Mouse (Mus musculus) adrenal gland, adult 8-10 months (tissue): Measurements from ENCODE around the gene Ccnyl1. TPM values are rescaled to one million over a fixed set of nuclear protein-coding genes. Genes with fewer than 3 reads are reported as not detected.

Experiments
- DNase-seq: peaks from one replicate; pipeline ENCODE4 v3.0.0; 2022
- total RNA-seq, 4 experiments: library from RNA; stranded (reverse); gene quantifications; 2 replicates each; pipeline ENCODE4 v1.2.4; 2022

The Ccnyl1 gene
- total RNA-seq, 4 experiments from 2014 or later: 12.0 to 15.6 (median 13.6) TPM

DNA sequence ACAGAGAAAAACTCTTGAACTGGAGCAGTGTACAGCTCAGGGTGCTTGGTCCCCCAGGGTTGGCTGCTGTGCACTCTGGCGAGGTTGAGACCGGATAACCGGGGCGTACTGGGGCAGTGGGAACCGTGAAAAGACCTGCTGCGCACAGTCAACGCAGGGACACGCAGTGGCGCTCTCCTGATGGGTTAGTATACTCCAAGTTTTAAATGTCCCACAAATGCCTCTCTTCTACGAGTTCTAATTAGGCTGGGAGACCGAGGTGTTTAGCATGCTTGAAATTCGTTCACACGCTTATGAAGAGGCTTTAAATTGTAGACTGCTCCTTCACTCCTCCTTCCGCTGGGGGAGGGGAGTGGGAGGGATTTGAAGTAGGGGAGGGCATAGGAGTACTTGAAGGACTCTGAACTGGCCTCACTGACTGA, 48.4 kb downstream of the Ccnyl1 start:
- DNase-seq: peak; percentile 47

DNA sequence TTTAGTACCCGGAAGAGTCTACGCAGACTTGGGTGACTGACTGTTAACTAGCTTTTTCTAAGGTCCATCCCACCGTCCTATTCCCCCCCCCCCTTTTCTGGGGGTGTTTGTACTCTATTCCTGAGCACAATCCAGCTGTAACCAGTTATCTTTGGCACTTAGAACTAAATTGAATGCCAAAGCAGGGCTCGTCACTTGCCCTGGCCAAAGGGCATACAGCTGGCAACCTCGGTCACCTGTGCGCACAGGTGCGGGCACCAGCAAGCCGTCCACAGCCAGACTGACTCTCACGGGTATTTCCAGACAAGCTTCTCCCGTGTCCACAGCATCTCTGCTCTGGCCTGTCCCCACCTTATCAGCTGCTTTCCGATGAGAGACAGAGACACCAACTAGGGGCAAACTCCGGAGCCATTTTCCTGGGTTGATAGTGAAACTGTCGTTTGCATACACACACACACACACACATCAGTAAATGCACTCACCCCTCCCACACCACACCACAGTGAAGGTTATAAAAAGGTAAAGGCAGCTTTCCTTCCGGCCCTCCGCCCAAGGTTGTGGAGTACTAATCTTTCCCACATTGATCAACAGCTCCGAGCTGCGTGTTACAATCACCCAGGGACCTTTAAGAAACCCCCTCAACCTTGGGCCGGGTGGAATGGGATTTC, 52.6 kb downstream of the Ccnyl1 start:
- DNase-seq: no peak

DNA sequence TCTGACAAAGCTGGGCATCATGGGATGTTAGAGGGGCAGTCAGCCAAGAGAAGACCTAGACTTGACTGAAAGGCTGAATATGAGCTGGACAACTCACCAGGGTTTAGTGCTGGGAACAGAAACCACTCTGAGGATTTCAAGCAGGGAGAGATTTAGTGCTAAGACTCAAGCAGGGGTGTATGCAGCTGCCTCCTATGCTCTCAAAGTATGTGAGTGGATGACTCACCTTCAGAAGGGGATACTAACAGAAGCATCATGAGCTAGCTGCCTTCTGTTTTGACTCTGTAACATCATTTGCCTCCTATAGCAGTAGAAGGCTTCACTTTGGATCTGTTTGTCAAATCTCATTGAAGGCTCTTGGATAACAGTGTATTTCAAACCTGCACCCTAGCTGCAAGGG, 54.4 kb downstream of the Ccnyl1 start:
- no peak for DNase-seq

DNA sequence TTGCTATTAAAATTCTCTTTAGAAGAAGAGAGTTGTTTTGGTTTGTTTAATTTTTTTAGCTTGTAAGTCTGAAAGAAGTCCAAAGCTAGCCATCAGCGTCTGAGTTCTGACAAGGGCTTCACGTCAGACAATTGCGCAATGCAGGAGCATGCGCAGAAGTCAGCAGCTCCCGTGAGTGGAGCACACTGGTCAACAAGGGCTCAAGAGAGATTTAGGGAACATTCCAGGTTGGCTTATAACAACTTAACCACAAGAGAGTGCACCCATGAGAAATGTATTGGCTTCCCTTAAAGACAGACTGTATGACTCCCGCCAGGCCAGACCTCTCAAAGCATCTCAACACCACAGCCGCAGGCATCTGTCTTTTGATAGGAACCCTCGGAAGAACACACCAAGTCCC, 62.9 kb downstream of the Ccnyl1 start:
- no peak for DNase-seq

DNA sequence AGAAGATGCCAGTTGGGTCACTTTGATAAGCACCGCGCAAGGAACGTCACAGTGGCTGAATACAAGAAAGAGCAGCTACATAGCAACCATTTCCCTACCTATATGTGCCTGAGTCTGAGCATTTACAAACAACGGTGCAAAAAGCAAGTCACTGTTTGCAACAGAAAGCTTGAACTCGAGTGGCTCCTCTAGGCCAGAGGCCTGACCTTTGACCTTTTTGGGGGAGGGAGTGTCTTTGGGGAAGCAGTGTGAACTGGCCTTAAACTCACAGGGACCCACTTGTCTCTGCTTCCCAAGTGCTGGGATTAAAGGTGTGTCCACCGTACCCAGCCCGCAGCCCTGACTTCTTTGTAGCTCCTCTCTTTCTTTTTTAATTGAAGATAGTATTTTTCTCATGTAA, 63.4 kb downstream of the Ccnyl1 start:
- no peak for DNase-seq

DNA sequence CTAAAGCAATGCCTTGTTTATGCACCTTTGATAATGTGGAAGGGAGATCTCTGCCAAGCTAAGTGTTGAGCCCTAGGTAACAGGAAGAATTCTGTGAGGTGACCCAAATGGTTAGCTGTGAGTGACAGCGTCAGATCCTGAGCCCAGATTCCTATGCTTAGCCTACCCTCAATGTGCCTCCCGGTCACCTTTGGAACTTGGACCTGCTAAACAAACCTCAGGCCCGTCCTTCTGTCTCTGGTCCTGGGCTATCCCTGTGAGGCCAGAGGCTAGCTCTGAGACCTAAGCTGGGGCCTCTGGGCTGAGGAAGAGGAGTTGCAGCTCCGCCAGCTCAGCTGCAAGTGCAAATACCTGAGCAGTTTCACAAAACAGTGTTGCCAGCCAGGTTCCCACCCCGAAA, 64.4 kb downstream of the Ccnyl1 start:
- DNase-seq: no peak

DNA sequence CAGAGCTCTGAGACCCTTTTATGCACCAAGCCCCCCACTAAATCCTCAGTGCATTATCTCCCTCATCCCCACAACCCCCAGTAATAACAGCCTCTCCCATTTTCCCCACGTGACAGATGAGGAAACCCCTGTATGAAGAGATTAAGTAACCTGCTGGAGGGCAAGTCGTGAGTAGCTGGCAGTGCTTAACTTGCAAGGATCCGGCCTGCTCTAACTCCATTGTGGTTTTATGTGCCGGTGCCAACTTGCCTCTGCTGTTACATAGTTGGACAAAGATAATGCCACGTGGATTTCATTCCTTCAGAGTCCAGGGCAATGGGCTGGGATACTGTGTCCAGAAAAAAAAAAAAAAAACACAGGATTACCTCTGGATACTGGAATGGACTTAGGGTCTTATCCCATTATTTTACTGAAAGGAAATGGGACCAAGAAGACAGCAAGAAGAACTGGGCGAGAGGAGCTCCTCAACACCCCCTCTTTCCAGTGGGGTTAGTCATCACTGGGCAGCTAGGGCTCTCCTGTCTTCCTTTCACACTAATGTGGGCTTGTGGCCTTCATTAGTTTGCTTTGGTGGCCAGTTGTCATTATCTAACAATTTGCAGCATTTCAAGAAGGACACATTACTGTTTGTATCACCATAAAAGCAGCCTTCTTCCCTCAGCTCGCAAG, 65.8 kb downstream of the Ccnyl1 start:
- no peak for DNase-seq

DNA sequence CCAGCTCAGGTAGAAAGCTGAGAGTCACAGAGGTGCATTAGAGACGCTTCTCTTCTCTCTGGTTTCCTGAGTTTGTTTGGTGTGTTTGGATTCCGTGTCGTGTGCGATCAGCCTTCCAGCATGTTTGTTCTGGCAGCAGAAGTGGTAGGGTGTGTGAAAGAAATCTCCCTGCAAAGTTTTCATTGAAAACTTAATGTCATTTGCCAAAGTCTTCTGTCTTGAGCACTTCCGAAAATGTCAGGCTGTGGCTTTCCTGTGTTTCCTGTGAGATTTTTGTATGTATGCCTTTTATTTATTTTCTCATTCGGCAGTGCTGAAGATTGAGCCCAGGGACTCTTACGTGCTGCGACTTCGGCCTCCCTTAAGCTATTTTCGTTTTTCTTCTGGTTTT, 66.4 kb downstream of the Ccnyl1 start:
- no peak for DNase-seq

DNA sequence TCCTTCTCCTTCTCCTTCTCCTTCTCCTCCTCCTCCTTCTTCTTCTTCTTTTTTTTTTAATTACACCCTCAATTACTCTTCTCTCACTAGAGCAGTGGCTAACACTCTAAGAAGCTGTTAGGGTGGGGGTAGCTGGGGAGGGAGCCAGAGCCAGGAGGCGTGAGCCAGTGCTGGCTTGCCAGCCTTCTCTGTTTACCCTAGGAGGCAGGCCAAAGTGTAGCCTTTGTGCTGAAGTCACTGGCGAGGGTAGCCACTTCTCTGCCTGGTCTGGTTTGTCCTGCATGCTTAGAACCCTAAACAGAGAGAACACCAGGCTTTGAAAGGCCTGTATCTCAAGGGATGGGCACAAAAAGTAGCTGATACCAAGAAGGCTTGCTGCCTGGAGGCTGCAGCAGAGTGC, 67.0 kb downstream of the Ccnyl1 start:
- no peak for DNase-seq

DNA sequence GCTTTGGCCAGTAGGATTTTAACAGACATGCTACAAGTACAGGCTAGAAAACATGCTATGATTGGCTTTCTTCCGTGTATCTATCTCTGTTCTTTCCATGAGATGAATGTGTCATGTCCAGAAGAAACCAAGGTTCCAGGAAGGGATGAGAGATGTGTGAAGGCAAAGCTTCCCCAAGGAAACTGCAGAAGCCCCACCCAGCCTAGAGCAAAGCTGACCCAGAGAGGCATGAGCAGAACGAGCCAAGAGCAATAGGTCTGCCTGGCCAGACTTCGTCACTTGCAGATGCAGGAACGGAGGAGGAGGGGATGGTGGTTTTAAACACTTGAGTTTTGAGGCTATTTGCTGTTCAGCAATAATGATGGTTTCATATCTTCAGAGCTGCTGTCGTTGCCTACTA, 67.5 kb downstream of the Ccnyl1 start:
- no peak for DNase-seq

DNA sequence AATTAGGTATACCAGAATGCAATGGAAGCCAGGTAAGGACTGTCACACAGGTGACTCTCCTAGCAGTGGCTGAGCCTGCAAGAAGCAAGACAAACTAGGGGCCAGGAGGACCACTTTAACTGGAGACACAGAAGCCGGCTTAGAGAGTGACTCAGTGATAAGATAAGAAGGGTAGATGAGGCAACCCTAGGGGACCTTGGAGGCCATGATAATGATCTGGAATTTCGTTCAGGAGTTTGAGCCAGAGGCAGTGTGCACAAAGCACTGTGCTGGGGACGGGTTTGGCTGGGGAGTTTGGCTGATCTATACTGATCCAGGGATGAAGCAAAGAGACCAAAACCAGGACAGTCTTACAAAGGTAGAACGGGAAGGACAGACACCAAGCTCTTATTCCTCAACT, 71.4 kb downstream of the Ccnyl1 start:
- peak; percentile 39 for DNase-seq

DNA sequence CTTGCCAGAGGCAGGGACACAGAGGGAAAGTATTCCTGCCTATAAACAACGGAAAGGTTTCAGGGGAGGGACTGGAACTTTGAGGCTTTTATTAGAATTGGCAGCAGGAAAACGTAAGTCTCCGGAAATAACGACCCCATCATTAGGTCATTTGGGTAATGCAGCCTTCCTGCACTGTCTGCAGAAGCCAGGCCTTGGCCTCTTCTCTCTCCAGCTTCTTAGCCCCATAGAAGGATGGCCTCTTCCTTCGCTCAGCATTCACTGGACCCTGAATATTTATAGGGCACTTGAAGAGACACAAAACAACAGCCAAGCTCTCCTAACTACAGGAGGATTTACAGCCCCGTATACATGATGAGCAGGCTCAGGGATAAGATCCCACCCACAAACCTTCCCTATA, 79.9 kb downstream of the Ccnyl1 start:
- DNase-seq: no peak

DNA sequence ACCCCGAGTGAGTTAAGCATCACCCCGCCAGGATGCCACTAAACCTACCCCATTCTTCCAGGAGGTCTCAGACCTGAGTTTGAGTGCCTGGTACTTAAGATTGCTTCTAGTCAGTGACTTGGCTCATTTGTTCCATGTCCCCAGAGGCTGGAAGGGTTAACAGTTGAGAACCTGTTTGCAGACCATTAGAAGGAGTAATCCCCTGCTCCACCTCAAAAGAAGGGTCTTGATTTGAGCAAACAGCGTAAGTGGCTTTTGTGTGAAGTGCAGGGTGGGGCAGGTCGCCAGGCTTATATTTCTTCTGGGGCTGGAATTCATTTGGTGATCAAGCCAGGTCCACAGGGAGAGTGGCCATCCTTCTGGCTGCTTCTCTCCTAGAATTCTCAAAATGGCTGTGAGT, 83.0 kb downstream of the Ccnyl1 start:
- no peak for DNase-seq

Other genes with a start within 250 kb of the Ccnyl1 start
- gene Creb1, start 157.8 kb upstream of the Ccnyl1 start, total RNA-seq: 10 to 100 TPM; 38.9 to 50.4 (median 40.8) TPM
- 10 to 100 TPM; 15.6 to 22.3 (median 18.4) TPM for gene Mettl21a, start 73.2 kb upstream of the Ccnyl1 start, total RNA-seq
- 10 to 100 TPM; 14.9 to 34.1 (median 21.4) TPM for gene Fzd5, start 47.3 kb downstream of the Ccnyl1 start, total RNA-seq